ENCODE assay signal across 11 mouse cellular contexts in genomic region chr4:128751006-128751405, GRCm38 (mm10). TPM values are rescaled to one million over a fixed set of nuclear protein-coding genes. Genes with fewer than 3 reads are reported as not detected.
DNase-seq lines count a peak whose midpoint lies in the region; ATAC-seq and TF ChIP-seq lines count a peak whose summit lies in the region.
"Had no signal": no experiment of that assay in that cellular context is flagged by ENCODE, and none has a peak within 500 bp of the region (broad histone marks: within the 10 kb centered on the region; RNA-seq: fewer than 3 reads in every experiment).

No protein-coding gene starts in this region.

- H3K4me3 ChIP-seq in forebrain, postnatal 0 days (ENCODE audit: low read depth, low read length) = no peak overlapping the region
- H3K4me3 ChIP-seq in forebrain, embryonic 10.5 days = no peak overlapping the region
- H3K4me3 ChIP-seq in testis, adult 2 months (ENCODE audit: control insufficient read depth, low read depth, low read length) = no peak overlapping the region
- H3K4me3 ChIP-seq: hindbrain, embryonic 10.5 days had no signal

- H3K9ac ChIP-seq in forebrain, postnatal 0 days = no peak overlapping the region

- H3K27ac ChIP-seq in forebrain, postnatal 0 days (ENCODE audit: low read depth, low read length) = no peak overlapping the region
- H3K27ac ChIP-seq in forebrain, embryonic 10.5 days = no peak overlapping the region
- no peak overlapping the region for H3K27ac ChIP-seq in testis, adult 2 months (ENCODE audit: control insufficient read depth, insufficient read depth, low read depth, low read length)
- H3K27ac ChIP-seq: hindbrain, embryonic 10.5 days had no signal

- no peak for TF ChIP-seq POLR2A in testis, adult 2 months (IDR thresholded peaks at IDR 0.05; ENCODE audit: control insufficient read depth, low read depth, low read length)

- no peaks in the 10 kb centered on the region for H3K4me1 ChIP-seq in forebrain, postnatal 0 days (ENCODE audit: insufficient read depth)
- H3K4me1 ChIP-seq in forebrain, embryonic 10.5 days = peaks cover 14% of the 10 kb centered on the region
- no peaks in the 10 kb centered on the region for H3K4me1 ChIP-seq in testis, adult 2 months (ENCODE audit: control insufficient read depth, insufficient read depth, low read length)

- TF ChIP-seq CTCF in forebrain, postnatal 0 days (IDR thresholded peaks at IDR 0.05; ENCODE audit: low read depth) = peak; percentile 34; the same call in 1 of the 2 replicates
- TF ChIP-seq CTCF in testis, adult 2 months (IDR thresholded peaks at IDR 0.05; ENCODE audit: control insufficient read depth, insufficient read depth, insufficient replicate concordance, low read depth, low read length) = peak; percentile 11; the same call in 1 of the 2 replicates

- no peak for DNase-seq in forebrain, postnatal 0 days
- no peak for DNase-seq in forebrain, embryonic 10.5 days (ENCODE audit: extremely low spot score, low spot score)
- DNase-seq in kidney, postnatal 4 days = peak; percentile 58 to 65
- DNase-seq in kidney, adult 18-20 months = no peak
- DNase-seq in testis, postnatal 14 days (ENCODE audit: low spot score) = no peak
- DNase-seq in right cerebral cortex, postnatal 10 days (ENCODE audit: low spot score in 2 of 2) = no peak
- DNase-seq: thymus, postnatal 14 days had no signal

- H3K9me3 ChIP-seq in forebrain, postnatal 0 days (ENCODE audit: low read length) = no peaks in the 10 kb centered on the region
- H3K9me3 ChIP-seq in forebrain, embryonic 10.5 days = no peaks in the 10 kb centered on the region
- H3K9me3 ChIP-seq: hindbrain, embryonic 10.5 days had no signal

- H3K27me3 ChIP-seq in forebrain, postnatal 0 days (ENCODE audit: insufficient read depth, low read length) = no peaks in the 10 kb centered on the region
- no peaks in the 10 kb centered on the region for H3K27me3 ChIP-seq in forebrain, embryonic 10.5 days (ENCODE audit: poor library complexity, severe bottlenecking)
- H3K27me3 ChIP-seq in testis, adult 2 months (ENCODE audit: control insufficient read depth, insufficient read depth, low read length) = no peaks in the 10 kb centered on the region

- 65% methylated on average over 5 of the region's 5 CpGs for WGBS in forebrain, postnatal 0 days
- WGBS in forebrain, embryonic 10.5 days = 58% methylated on average over 5 of the region's 5 CpGs

- peaks cover 79% of the 10 kb centered on the region for H3K36me3 ChIP-seq in forebrain, postnatal 0 days (ENCODE audit: insufficient read depth)
- H3K36me3 ChIP-seq in forebrain, embryonic 10.5 days (replicated peaks) = peaks cover 98% of the 10 kb centered on the region
- H3K36me3 ChIP-seq in testis, adult 2 months (ENCODE audit: control insufficient read depth, insufficient read depth, low read length) = peaks cover 11% of the 10 kb centered on the region

- H3K4me2 ChIP-seq in forebrain, postnatal 0 days (ENCODE audit: low read depth) = no peak overlapping the region

- no peak for ATAC-seq in forebrain, postnatal 0 days
- no peak for ATAC-seq in CD4-positive, CD25-positive, alpha-beta regulatory T cell, adult 4 months
- ATAC-seq: activated CD4-positive, CD25-positive, alpha-beta regulatory T cell, adult 4 months had no signal

RNA-seq across cellular contexts. Expression of gene A3galt2, which starts 4.2 kb away (rescaled TPM):
- total RNA-seq in forebrain, postnatal 0 days (2014; rRNA removed) = 0.52 and 0.92 TPM in 2 replicates
- polyA plus RNA-seq in forebrain, postnatal 0 days (2015; fragmentation: Nextera tagmentation; extraction: Ambion mirVana) = 0.05 and 0.16 TPM in 2 replicates
- polyA plus RNA-seq in forebrain, embryonic 10.5 days (2016; fragmentation: Nextera tagmentation; extraction: Ambion mirVana) = 0.07 and 0.17 TPM in 2 replicates
- 0.06 and 0.07 TPM in 2 replicates for polyA plus RNA-seq in testis, adult 2 months (2012; rRNA removed)
- polyA plus RNA-seq in CD4-positive, CD25-positive, alpha-beta regulatory T cell, adult 4 months (2017; shearing (Covaris generic)) = under 1 TPM; 0.18 to 0.22 TPM
- polyA plus RNA-seq: activated CD4-positive, CD25-positive, alpha-beta regulatory T cell, adult 4 months had no signal

RNA-seq across cellular contexts. Expression of gene Zfp362, which starts 54.8 kb away (rescaled TPM):
- 23.2 and 26.9 TPM in 2 replicates for total RNA-seq in forebrain, postnatal 0 days (2014; rRNA removed)
- polyA plus RNA-seq in forebrain, postnatal 0 days (2015; fragmentation: Nextera tagmentation; extraction: Ambion mirVana) = 26.6 and 29.8 TPM in 2 replicates
- 37.1 and 37.3 TPM in 2 replicates for polyA plus RNA-seq in forebrain, embryonic 10.5 days (2016; fragmentation: Nextera tagmentation; extraction: Ambion mirVana)
- polyA plus RNA-seq in testis, adult 2 months (2012; rRNA removed) = 16.0 and 16.5 TPM in 2 replicates
- 1 to 10 TPM; 8.3 to 8.4 TPM for polyA plus RNA-seq in CD4-positive, CD25-positive, alpha-beta regulatory T cell, adult 4 months (2017; shearing (Covaris generic))

Comparison
In these comparisons a context has a peak if more than half of its experiments do, and no peak if none do; other contexts are left out.
1. DNase-seq: peak in kidney, postnatal 4 days (2 of 2); none in forebrain, postnatal 0 days (single experiment), forebrain, embryonic 10.5 days (single experiment), kidney, adult 18-20 months (single experiment), testis, postnatal 14 days (single experiment) and right cerebral cortex, postnatal 10 days (0 of 2).